ENCODE assay signal across 30 mouse cellular contexts in genomic region chr5:44153050-44153449, GRCm38 (mm10). TPM values are rescaled to one million over a fixed set of nuclear protein-coding genes. Genes with fewer than 3 reads are reported as not detected.
DNase-seq lines count a peak whose midpoint lies in the region; ATAC-seq and TF ChIP-seq lines count a peak whose summit lies in the region.
"Had no signal": no experiment of that assay in that cellular context is flagged by ENCODE, and none has a peak within 500 bp of the region (broad histone marks: within the 10 kb centered on the region; RNA-seq: fewer than 3 reads in every experiment).

No protein-coding gene starts in this region.

- no peak overlapping the region for H3K4me2 ChIP-seq in kidney, postnatal 0 days (ENCODE audit: low read length)
- H3K4me2 ChIP-seq in lung, embryonic 14.5 days: no peak overlapping the region
- H3K4me2 ChIP-seq: heart, embryonic 12.5 days; hindbrain, embryonic 13.5 days; liver, embryonic 12.5 days; midbrain, embryonic 11.5 days; neural tube, embryonic 12.5 days had no signal

- no peak overlapping the region for H3K27ac ChIP-seq in kidney, postnatal 0 days
- H3K27ac ChIP-seq in lung, embryonic 14.5 days (ENCODE audit: low read depth): peak overlapping the region; percentile 64
- H3K27ac ChIP-seq in cerebellum, adult 2 months (ENCODE audit: insufficient read depth, low read length): no peak overlapping the region
- H3K27ac ChIP-seq: heart, adult 2 months; hindbrain, embryonic 13.5 days; liver, embryonic 12.5 days; neural tube, embryonic 12.5 days; stomach, postnatal 0 days had no signal

- no peak for TF ChIP-seq CTCF in kidney, postnatal 0 days (IDR thresholded peaks at IDR 0.05; ENCODE audit: low read depth)
- TF ChIP-seq CTCF in lung, embryonic 14.5 days (IDR thresholded peaks at IDR 0.05; ENCODE audit: low read depth): no peak
- TF ChIP-seq CTCF in lung, adult 2 months (IDR thresholded peaks at IDR 0.05; ENCODE audit: insufficient read depth, low read length): no peak
- TF ChIP-seq CTCF in cerebellum, adult 2 months (IDR thresholded peaks at IDR 0.05; ENCODE audit: borderline replicate concordance, insufficient read depth, low read depth, low read length): no peak

- no peaks in the 10 kb centered on the region for H3K27me3 ChIP-seq in kidney, postnatal 0 days (ENCODE audit: insufficient read depth, low read length)
- H3K27me3 ChIP-seq in lung, embryonic 14.5 days (ENCODE audit: insufficient read depth, low read length): no peaks in the 10 kb centered on the region
- no peaks in the 10 kb centered on the region for H3K27me3 ChIP-seq in cerebellum, adult 2 months (ENCODE audit: control insufficient read depth, insufficient read depth, low read length)
- H3K27me3 ChIP-seq: heart, embryonic 12.5 days; hindbrain, embryonic 13.5 days; liver, embryonic 12.5 days; neural tube, embryonic 12.5 days had no signal

- H3K9me3 ChIP-seq in kidney, postnatal 0 days (replicated peaks; ENCODE audit: low read length): no peaks in the 10 kb centered on the region
- H3K9me3 ChIP-seq in lung, embryonic 14.5 days (ENCODE audit: low read depth, low read length): peaks cover 6% of the 10 kb centered on the region

- WGBS in kidney, postnatal 0 days: 32% methylated on average over 1 of the region's 1 CpGs
- WGBS in lung, embryonic 14.5 days: 38% methylated on average over 1 of the region's 1 CpGs
- 74% methylated on average over 1 of the region's 1 CpGs for WGBS in lung, adult 2 months
- WGBS in cerebellum, adult 2 months: 21% methylated on average over 1 of the region's 1 CpGs

- H3K4me3 ChIP-seq in kidney, postnatal 0 days (replicated peaks; ENCODE audit: low read depth, low read length): no peak overlapping the region
- no peak overlapping the region for H3K4me3 ChIP-seq in lung, embryonic 14.5 days (ENCODE audit: low read depth, low read length)
- H3K4me3 ChIP-seq in lung, adult 2 months (replicated peaks; ENCODE audit: extremely low read depth, low read depth, low read length): no peak overlapping the region
- no peak overlapping the region for H3K4me3 ChIP-seq in cerebellum, adult 2 months (replicated peaks; ENCODE audit: insufficient read depth, low read depth, low read length)
- H3K4me3 ChIP-seq: heart, adult 2 months; heart, embryonic 12.5 days; hindbrain, embryonic 13.5 days; liver, embryonic 12.5 days; myocyte; neural tube, embryonic 12.5 days had no signal

- peak; percentile 70 for DNase-seq in kidney, postnatal 0 days (ENCODE audit: low spot score)
- DNase-seq in kidney, adult 9 months: no peak
- DNase-seq in lung, embryonic 14.5 days: peak; percentile 93
- DNase-seq in lung, adult 2 months: no peak
- peak; percentile 78 for DNase-seq in lung, postnatal 10 days
- DNase-seq in urinary bladder, postnatal 4 days (ENCODE audit: low spot score in 2 of 2): no peak
- no peak for DNase-seq in cerebellum, adult 2 months
- DNase-seq: adrenal gland, adult 2 months; adrenal gland, postnatal 36 days; B cell, adult 2 months; cerebellum, adult 9-10 months; cerebellum, postnatal 36 days; heart, adult 2 months; heart, postnatal 4 days; kidney, postnatal 25 days; layer of hippocampus, postnatal 36 days; left cerebral cortex, postnatal 4 days; liver, postnatal 0 days; right cerebral cortex, adult 18-20 months; right cerebral cortex, postnatal 4 days; thymus, adult 18-20 months; thymus, postnatal 36 days had no signal

- no peak overlapping the region for H3K9ac ChIP-seq in kidney, postnatal 0 days (ENCODE audit: low read depth, low read length)
- H3K9ac ChIP-seq in lung, embryonic 14.5 days: no peak overlapping the region
- H3K9ac ChIP-seq: heart, embryonic 12.5 days; hindbrain, embryonic 13.5 days; liver, embryonic 12.5 days; liver, postnatal 0 days; neural tube, embryonic 12.5 days had no signal

- no peak for TF ChIP-seq POLR2A in lung, adult 2 months (IDR thresholded peaks at IDR 0.05; ENCODE audit: borderline replicate concordance, extremely low read depth, low read depth, low read length)
- no peak for TF ChIP-seq POLR2A in cerebellum, adult 2 months (IDR thresholded peaks at IDR 0.05; ENCODE audit: borderline replicate concordance, insufficient read depth, low read length)

- no peaks in the 10 kb centered on the region for H3K4me1 ChIP-seq in kidney, postnatal 0 days (replicated peaks; ENCODE audit: insufficient read depth, low read length)
- peaks cover 12% of the 10 kb centered on the region; the same call in 1 of the 2 replicates for H3K4me1 ChIP-seq in lung, embryonic 14.5 days (ENCODE audit: insufficient read depth)
- H3K4me1 ChIP-seq in lung, adult 2 months (ENCODE audit: control insufficient read depth, insufficient read depth, low read length): no peaks in the 10 kb centered on the region
- peaks cover 14% of the 10 kb centered on the region; the same call in 1 of the 2 replicates for H3K4me1 ChIP-seq in cerebellum, adult 2 months (ENCODE audit: control insufficient read depth, insufficient read depth, low read length)
- H3K4me1 ChIP-seq: heart, embryonic 12.5 days; liver, embryonic 12.5 days; neural tube, embryonic 12.5 days had no signal

- no peaks in the 10 kb centered on the region for H3K36me3 ChIP-seq in kidney, postnatal 0 days (ENCODE audit: insufficient read depth, low read length)
- no peaks in the 10 kb centered on the region for H3K36me3 ChIP-seq in lung, embryonic 14.5 days (ENCODE audit: insufficient read depth)
- H3K36me3 ChIP-seq: heart, embryonic 12.5 days; hindbrain, embryonic 13.5 days; neural tube, embryonic 12.5 days had no signal

- no peak for ATAC-seq in kidney, postnatal 0 days (replicated peaks; ENCODE audit: low FRiP score, low read depth)
- peak; percentile 70 for ATAC-seq in lung, embryonic 14.5 days (ENCODE audit: insufficient read depth)
- ATAC-seq: forebrain, embryonic 14.5 days; liver, embryonic 12.5 days; liver, postnatal 0 days had no signal

RNA-seq across cellular contexts. Expression of gene Prom1, which starts 51.2 kb away (rescaled TPM):
- 101 and 108 TPM in 2 replicates for polyA plus RNA-seq in kidney, postnatal 0 days (2015; fragmentation: Nextera tagmentation; extraction: Ambion mirVana)
- 58.0 and 60.1 TPM in 2 replicates for polyA plus RNA-seq in lung, embryonic 14.5 days (2014; fragmentation: Nextera tagmentation; extraction: Ambion mirVana)
- 4.6 and 7.4 TPM in 2 replicates for polyA plus RNA-seq in lung, adult 2 months (2012; rRNA removed)
- 36.9 and 39.9 TPM in 2 replicates for polyA plus RNA-seq in cerebellum, adult 2 months (2012; rRNA removed)
- polyA plus RNA-seq: myocyte had no signal

Comparison
In these comparisons a context has a peak if more than half of its experiments do, and no peak if none do; other contexts are left out.
1. DNase-seq: peak in kidney, postnatal 0 days (single experiment), lung, embryonic 14.5 days (single experiment) and lung, postnatal 10 days (single experiment); none in kidney, adult 9 months (single experiment), lung, adult 2 months (single experiment), urinary bladder, postnatal 4 days (0 of 2) and cerebellum, adult 2 months (0 of 2).